ENCODE assay signal across 8 mouse cellular contexts in the genomic region with DNA sequence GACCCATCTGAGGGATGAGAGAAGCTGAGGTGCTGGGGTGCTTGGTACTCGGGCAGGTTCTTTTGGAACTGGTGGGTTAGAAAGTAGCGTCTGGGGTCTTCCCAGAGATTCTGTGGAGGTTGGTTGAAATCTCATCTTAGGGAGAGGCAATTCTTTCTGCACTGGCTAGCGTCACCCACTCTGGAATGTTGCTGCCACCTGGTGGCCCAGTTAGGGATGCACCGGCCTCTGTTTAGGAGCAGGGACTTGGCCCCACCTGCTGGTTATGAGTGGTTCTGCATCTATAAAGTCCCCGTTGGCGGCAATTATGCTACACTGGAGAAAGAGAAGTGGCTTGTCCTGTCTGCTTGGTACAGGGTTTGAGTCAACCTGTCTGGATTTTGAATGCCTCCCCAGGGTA. TPM values are rescaled to one million over a fixed set of nuclear protein-coding genes. Genes with fewer than 3 reads are reported as not detected.
A peak's percentile ranks its signal among the peaks of the same experiment; 100 is the strongest.
DNase-seq lines count a peak whose midpoint lies in the region; ATAC-seq and TF ChIP-seq lines count a peak whose summit lies in the region.

No protein-coding gene starts in this region.

- TF ChIP-seq EP300 in heart, postnatal 0 days (IDR thresholded peaks at IDR 0.05; ENCODE audit: low read depth): no peak

- no peaks in the 10 kb centered on the region for H3K36me3 ChIP-seq in C2C12 (ENCODE audit: control insufficient read depth, insufficient read depth)
- no peaks in the 10 kb centered on the region for H3K36me3 ChIP-seq in heart, postnatal 0 days (replicated peaks; ENCODE audit: control insufficient read depth, insufficient read depth, low read length)
- no peaks in the 10 kb centered on the region for H3K36me3 ChIP-seq in liver, embryonic 11.5 days (ENCODE audit: control insufficient read depth, insufficient read depth, low read length)

- H3ac ChIP-seq in C2C12 (ENCODE audit: control insufficient read depth, insufficient read length, low read depth): no peak overlapping the region

- peak; percentile 99 for TF ChIP-seq CTCF in C2C12 (IDR thresholded peaks at IDR 0.05; ENCODE audit: control insufficient read depth, insufficient read depth, insufficient read length)
- TF ChIP-seq CTCF in bone marrow macrophage, adult 2 months (IDR thresholded peaks at IDR 0.05; ENCODE audit: low read depth, low read length): peak; percentile 99
- TF ChIP-seq CTCF in heart, postnatal 0 days (IDR thresholded peaks at IDR 0.05; ENCODE audit: low read depth): peak; percentile 100

- H3K79me2 ChIP-seq in C2C12 (ENCODE audit: control insufficient read depth, insufficient read depth): no peaks in the 10 kb centered on the region

- H3K9me3 ChIP-seq in heart, postnatal 0 days (replicated peaks; ENCODE audit: control insufficient read depth, low read length): no peaks in the 10 kb centered on the region
- H3K9me3 ChIP-seq in liver, embryonic 11.5 days (ENCODE audit: control insufficient read depth, low read length): no peaks in the 10 kb centered on the region

- peak; percentile 74 for DNase-seq in heart, postnatal 0 days (ENCODE audit: low spot score)
- peak; percentile 91 for DNase-seq in kidney, postnatal 14 days
- peak; percentile 76 for DNase-seq in liver, embryonic 11.5 days (ENCODE audit: low spot score)
- peak; percentile 73 to 78 for DNase-seq in natural killer cell, adult 2 months (ENCODE audit: low spot score in 2 of 2)
- DNase-seq in spleen, postnatal 4 days (ENCODE audit: low spot score in 2 of 2): peak; percentile 74 to 90

- no peaks in the 10 kb centered on the region for H3K79me3 ChIP-seq in C2C12 (ENCODE audit: low read depth)

- peaks cover 54% of the 10 kb centered on the region for H3K27me3 ChIP-seq in C2C12 (ENCODE audit: control insufficient read depth, insufficient read depth, insufficient read length)
- peaks cover 34% of the 10 kb centered on the region for H3K27me3 ChIP-seq in heart, postnatal 0 days (ENCODE audit: control insufficient read depth, insufficient read depth, low read length)
- H3K27me3 ChIP-seq in liver, embryonic 11.5 days (replicated peaks; ENCODE audit: control insufficient read depth, insufficient read depth, low read length): peaks cover 34% of the 10 kb centered on the region

- no peak overlapping the region for H3K4me2 ChIP-seq in heart, postnatal 0 days (ENCODE audit: low read depth, low read length)
- H3K4me2 ChIP-seq in liver, embryonic 11.5 days: no peak overlapping the region

- H3K4me1 ChIP-seq in bone marrow macrophage, adult 2 months (ENCODE audit: control insufficient read depth, insufficient read depth, low read length): no peaks in the 10 kb centered on the region
- no peaks in the 10 kb centered on the region for H3K4me1 ChIP-seq in heart, postnatal 0 days (ENCODE audit: control insufficient read depth, insufficient read depth)
- H3K4me1 ChIP-seq in liver, embryonic 11.5 days (replicated peaks; ENCODE audit: control insufficient read depth, insufficient read depth, low read length): no peaks in the 10 kb centered on the region

- H3K27ac ChIP-seq in bone marrow macrophage, adult 2 months (ENCODE audit: insufficient read depth, low read depth, low read length): no peak overlapping the region
- H3K27ac ChIP-seq in heart, postnatal 0 days (ENCODE audit: low read depth): no peak overlapping the region
- H3K27ac ChIP-seq in liver, embryonic 11.5 days (ENCODE audit: low read depth, low read length): no peak overlapping the region

- TF ChIP-seq POLR2A in bone marrow macrophage, adult 2 months (IDR thresholded peaks at IDR 0.05; ENCODE audit: borderline replicate concordance, low read depth, low read length): no peak

- no peak overlapping the region for H3K9ac ChIP-seq in heart, postnatal 0 days (replicated peaks; ENCODE audit: low read depth, low read length)
- H3K9ac ChIP-seq in liver, embryonic 11.5 days (ENCODE audit: low read depth, low read length): no peak overlapping the region

- WGBS in heart, postnatal 0 days: 1% methylated on average over 6 of the region's 6 CpGs
- WGBS in liver, embryonic 11.5 days: 2% methylated on average over 6 of the region's 6 CpGs

- ATAC-seq in erythroblast, adult 5-6 weeks (replicated peaks; ENCODE audit: low FRiP score, poor library complexity, severe bottlenecking): peak; percentile 78
- peak; percentile 42; the same call in 1 of the 2 replicates for ATAC-seq in heart, postnatal 0 days (ENCODE audit: insufficient read depth, low read depth)
- 0 out of 2 replicates have a peak, but pooled peaks have one; percentile 24 for ATAC-seq in liver, embryonic 11.5 days (replicated peaks; ENCODE audit: low FRiP score)

- H3K4me3 ChIP-seq in C2C12 (ENCODE audit: insufficient read depth, poor library complexity, severe bottlenecking): no peak overlapping the region
- H3K4me3 ChIP-seq in bone marrow macrophage, adult 2 months (ENCODE audit: insufficient read depth, low read length): no peak overlapping the region
- H3K4me3 ChIP-seq in heart, postnatal 0 days (ENCODE audit: low read depth, low read length): no peak overlapping the region
- H3K4me3 ChIP-seq in liver, embryonic 11.5 days (ENCODE audit: low read depth, low read length): no peak overlapping the region

TF ChIP-seq in C2C12, 6 proteins besides CTCF, POLR2A, EP300 and RAD21:
- TF ChIP-seq USF1 (IDR thresholded peaks at IDR 0.05; ENCODE audit: low read depth): no peak
- TF ChIP-seq MYOG (IDR thresholded peaks at IDR 0.05; ENCODE audit: control insufficient read depth, extremely low read depth, insufficient read length): no peak
- TF ChIP-seq CEBPB (IDR thresholded peaks at IDR 0.05; ENCODE audit: low read depth): no peak
- TF ChIP-seq MYOD1 (IDR thresholded peaks at IDR 0.05; ENCODE audit: control insufficient read depth, insufficient read length, low read depth): no peak
- TF ChIP-seq FOSL1 (IDR thresholded peaks at IDR 0.05; ENCODE audit: insufficient read depth, low read length, poor library complexity, severe bottlenecking): no peak
- TF ChIP-seq MAX (IDR thresholded peaks at IDR 0.05): no peak

RNA-seq across cellular contexts. Expression of gene Kctd15, which starts 15.4 kb away (rescaled TPM):
- 26.7 TPM for polyA plus RNA-seq in C2C12 (2012; fragmentation: generic; extraction: Trizol)
- not detected in 2 replicates for polyA plus RNA-seq in bone marrow macrophage, adult 2 months (2012; ENCODE audit: insufficient read depth, insufficient read length, missing spikeins)
- total RNA-seq in erythroblast, adult 5-6 weeks (2015; ENCODE audit: low replicate concordance): not detected in 2 replicates
- not detected in 2 replicates for total RNA-seq in erythroblast, adult 5-6 weeks (2017; ENCODE audit: low replicate concordance)
- total RNA-seq in heart, postnatal 0 days (2014; rRNA removed; ENCODE audit: low replicate concordance): 2.8 and 5.9 TPM in 2 replicates
- 0.78 and 0.99 TPM in 2 replicates for polyA plus RNA-seq in heart, postnatal 0 days (2015; fragmentation: Nextera tagmentation; extraction: Ambion mirVana)
- polyA plus RNA-seq in liver, embryonic 11.5 days (2014; fragmentation: Nextera tagmentation; extraction: Ambion mirVana): 4.3 and 4.9 TPM in 2 replicates

Comparison
In these comparisons a context has a peak if more than half of its experiments do, and no peak if none do; other contexts are left out.
1. ATAC-seq: peak in every context shown above with its lines; median percentile 78 in erythroblast, adult 5-6 weeks; 42 in heart, postnatal 0 days; 24 in liver, embryonic 11.5 days.